Mouse (Mus musculus) lung, postnatal 0 days (tissue): ENCODE measurements around the gene Anks1.

Experiments used
- CTCF ChIP-seq: IDR thresholded peaks from 2 replicates; pipeline ENCODE4 v1.5.1; 2016; ENCODE audit warnings: antibody characterized with exemption, mild to moderate bottlenecking
- EP300 ChIP-seq: IDR thresholded peaks from 2 replicates; pipeline ENCODE4 v1.6.1; 2016; ENCODE audit warnings: antibody characterized with exemption, mild to moderate bottlenecking, control low read depth

DNA sequence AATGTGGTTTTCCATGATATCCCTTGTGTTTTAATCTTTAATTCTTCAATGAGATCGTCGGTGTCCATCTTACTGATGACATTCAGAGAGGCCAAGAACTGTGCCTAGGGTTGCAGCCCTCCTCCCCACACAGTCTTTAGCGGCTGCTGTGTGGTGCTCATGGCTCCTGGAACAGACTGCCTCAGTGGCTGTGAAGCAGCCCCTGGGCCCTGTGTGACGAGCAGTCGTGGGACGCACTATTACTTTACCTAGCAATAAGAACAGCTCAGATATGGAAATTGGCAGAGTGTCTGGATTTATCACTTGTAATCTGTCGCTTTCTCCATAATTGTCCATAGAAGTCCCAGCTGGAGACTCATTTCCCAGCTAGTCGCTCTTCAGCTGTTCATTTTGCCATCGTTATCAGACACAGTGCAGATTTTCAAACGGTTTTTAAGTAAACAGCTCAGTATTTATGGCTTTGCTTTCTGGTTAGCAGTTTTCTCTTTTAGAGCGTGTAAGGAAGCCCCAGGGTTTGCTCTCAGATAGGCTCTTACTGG, 13.1 kb downstream of the Anks1 start:
- TF ChIP-seq CTCF (no peak), EP300 (no peak)
